Mouse (Mus musculus) lung, postnatal 0 days (tissue): Measurements from ENCODE around the gene Dmac2.

Experiments
- CTCF ChIP-seq: IDR thresholded peaks from 2 replicates; pipeline ENCODE4 v1.5.1; 2016; ENCODE audit warnings: antibody characterized with exemption, mild to moderate bottlenecking
- EP300 ChIP-seq: IDR thresholded peaks from 2 replicates; pipeline ENCODE4 v1.6.1; 2016; ENCODE audit warnings: antibody characterized with exemption, mild to moderate bottlenecking, control low read depth

DNA sequence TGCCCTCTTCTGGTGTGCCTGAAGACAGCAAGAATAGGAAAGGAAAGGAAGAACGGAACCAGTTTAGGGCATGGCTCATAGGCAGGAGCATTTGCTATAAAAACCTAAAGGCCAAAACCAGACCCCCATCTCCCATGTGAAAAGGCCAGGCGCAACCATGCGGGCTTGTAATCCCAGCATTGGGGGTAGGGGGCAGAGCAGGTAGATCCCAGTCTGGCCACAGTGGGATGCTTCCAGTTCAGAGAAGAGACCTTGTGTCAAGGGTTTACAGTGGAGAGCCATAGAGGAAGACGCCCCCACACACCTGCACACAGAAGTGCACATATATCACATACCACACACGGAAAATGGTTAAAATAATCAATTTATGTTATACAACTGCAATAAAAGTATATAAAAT, 5.1 kb upstream of the Dmac2 start:
- TF ChIP-seq CTCF (no peak), EP300 (no peak)
